ENCODE assay signal across 8 mouse cellular contexts in genomic region chr13:46929719-46930658, GRCm38 (mm10). TPM values are rescaled to one million over a fixed set of nuclear protein-coding genes. Genes with fewer than 3 reads are reported as not detected.
DNase-seq lines count a peak whose midpoint lies in the region; ATAC-seq and TF ChIP-seq lines count a peak whose summit lies in the region.

TSS of gene Kif13a (minus strand) at chr13:46929867.

- H3K4me1 ChIP-seq in embryonic facial prominence, embryonic 10.5 days = peaks cover 33% of the 10 kb centered on the region
- H3K4me1 ChIP-seq in intestine, postnatal 0 days (replicated peaks; ENCODE audit: control insufficient read depth, insufficient read depth, low read length) = no peaks in the 10 kb centered on the region
- peaks cover 40% of the 10 kb centered on the region for H3K4me1 ChIP-seq in midbrain, embryonic 10.5 days

- intact Hi-C loops in left cerebral cortex, postnatal 36 days (cut with DNase I) = loop anchor here (2.0 to 5.0 kb wide), 2 partner anchors 85 to 88 kb away; partner anchors contain the start of gene Nhlrc1

- H3K4me2 ChIP-seq in intestine, postnatal 0 days (replicated peaks; ENCODE audit: low read depth) = peak within 1 kb of the TSS; percentile 84

- peak within 1 kb of the TSS; percentile 85 for H3K4me3 ChIP-seq in embryonic facial prominence, embryonic 10.5 days
- H3K4me3 ChIP-seq in intestine, postnatal 0 days (ENCODE audit: low read depth, low read length) = peak within 1 kb of the TSS; percentile 80
- peak within 1 kb of the TSS; percentile 89 for H3K4me3 ChIP-seq in midbrain, embryonic 10.5 days

- ATAC-seq in intestine, postnatal 0 days = peak; percentile 83

- peaks cover 24% of the 10 kb centered on the region for H3K27me3 ChIP-seq in embryonic facial prominence, embryonic 10.5 days (replicated peaks; ENCODE audit: low read depth, poor library complexity, severe bottlenecking)
- no peaks in the 10 kb centered on the region for H3K27me3 ChIP-seq in intestine, postnatal 0 days (replicated peaks; ENCODE audit: control insufficient read depth, insufficient read depth, low read length)
- peaks cover 24% of the 10 kb centered on the region for H3K27me3 ChIP-seq in midbrain, embryonic 10.5 days (ENCODE audit: low read depth, poor library complexity, severe bottlenecking)

- 5% methylated on average over 96 of the region's 96 CpGs for WGBS in embryonic facial prominence, embryonic 10.5 days
- under 1% methylated on average over 75 of the region's 96 CpGs for WGBS in intestine, postnatal 0 days
- 3% methylated on average over 96 of the region's 96 CpGs for WGBS in midbrain, embryonic 10.5 days

- peak within 1 kb of the TSS; percentile 96 for H3K27ac ChIP-seq in embryonic facial prominence, embryonic 10.5 days (replicated peaks)
- peak within 1 kb of the TSS; percentile 99 for H3K27ac ChIP-seq in intestine, postnatal 0 days (ENCODE audit: low read depth, low read length)
- peak within 1 kb of the TSS; percentile 98 for H3K27ac ChIP-seq in midbrain, embryonic 10.5 days (replicated peaks)

- H3K36me3 ChIP-seq in embryonic facial prominence, embryonic 10.5 days (replicated peaks) = peaks cover 24% of the 10 kb centered on the region
- H3K36me3 ChIP-seq in intestine, postnatal 0 days (ENCODE audit: control insufficient read depth, insufficient read depth) = 0 out of 2 replicates have a peak, but pooled peaks cover 5% of the 10 kb centered on the region
- H3K36me3 ChIP-seq in midbrain, embryonic 10.5 days = peaks cover 23% of the 10 kb centered on the region

- peak; percentile 91 for DNase-seq in adrenal gland, postnatal 10 days
- DNase-seq in embryonic facial prominence, embryonic 10.5 days (ENCODE audit: low spot score) = peak; percentile 83
- peak; percentile 69 for DNase-seq in gonadal fat pad, adult 2 months (ENCODE audit: low read depth)
- peak; percentile 88 to 89 for DNase-seq in left cerebral cortex, postnatal 36 days (ENCODE audit: low spot score in 2 of 2)
- DNase-seq in midbrain, embryonic 10.5 days (ENCODE audit: low spot score) = peak; percentile 84
- peak; percentile 87 to 92 for DNase-seq in right cerebral cortex, postnatal 36 days (ENCODE audit: low spot score in 2 of 2)
- DNase-seq in urinary bladder, postnatal 4 days (ENCODE audit: low spot score in 2 of 2) = peak; percentile 86 to 88

- H3K9ac ChIP-seq in intestine, postnatal 0 days (ENCODE audit: low read depth, low read length) = peak within 1 kb of the TSS; percentile 87

- TF ChIP-seq CTCF in intestine, postnatal 0 days (IDR thresholded peaks at IDR 0.05; ENCODE audit: low read depth) = peak; percentile 57; the same call in 1 of the 2 replicates

- H3K9me3 ChIP-seq in embryonic facial prominence, embryonic 10.5 days = no peaks in the 10 kb centered on the region
- H3K9me3 ChIP-seq in intestine, postnatal 0 days (ENCODE audit: control insufficient read depth) = no peaks in the 10 kb centered on the region
- peaks cover 8% of the 10 kb centered on the region; the same call in 1 of the 2 replicates for H3K9me3 ChIP-seq in midbrain, embryonic 10.5 days (replicated peaks)

RNA-seq across cellular contexts. Expression of gene Kif13a, which starts in this region (rescaled TPM):
- 10 to 100 TPM; 29.3 to 38.6 TPM for total RNA-seq in adrenal gland, postnatal 10 days (2021)
- 17.0 and 20.7 TPM in 2 replicates for polyA plus RNA-seq in embryonic facial prominence, embryonic 10.5 days (2016; fragmentation: Nextera tagmentation; extraction: Ambion mirVana)
- polyA plus RNA-seq in gonadal fat pad, adult 2 months (2012; rRNA removed) = 36.7 and 38.9 TPM in 2 replicates
- polyA plus RNA-seq in intestine, postnatal 0 days (2015; fragmentation: Nextera tagmentation; extraction: Ambion mirVana) = 11.3 and 12.3 TPM in 2 replicates
- 10 to 100 TPM; 22.6 to 22.8 TPM for total RNA-seq in left cerebral cortex, postnatal 36 days (2021)
- 9.1 and 11.4 TPM in 2 replicates for polyA plus RNA-seq in midbrain, embryonic 10.5 days (2016; fragmentation: Nextera tagmentation; extraction: Ambion mirVana)

Comparison
In these comparisons a context has a peak if more than half of its experiments do, and no peak if none do; other contexts are left out.
1. Peak in every context shown above with its lines: DNase-seq, ATAC-seq, H3K4me3 ChIP-seq and H3K27ac ChIP-seq.